Mouse (Mus musculus) heart, postnatal 0 days (tissue): ENCODE data around the gene Trem2.

Source experiments
- CTCF ChIP-seq: IDR thresholded peaks from 2 replicates; pipeline ENCODE4 v1.5.1; 2016; ENCODE audit warnings: antibody characterized with exemption, control low read depth, low read depth
- EP300 ChIP-seq: IDR thresholded peaks from 2 replicates; pipeline ENCODE4 v1.6.1; 2016; ENCODE audit warnings: antibody characterized with exemption, low read depth

DNA sequence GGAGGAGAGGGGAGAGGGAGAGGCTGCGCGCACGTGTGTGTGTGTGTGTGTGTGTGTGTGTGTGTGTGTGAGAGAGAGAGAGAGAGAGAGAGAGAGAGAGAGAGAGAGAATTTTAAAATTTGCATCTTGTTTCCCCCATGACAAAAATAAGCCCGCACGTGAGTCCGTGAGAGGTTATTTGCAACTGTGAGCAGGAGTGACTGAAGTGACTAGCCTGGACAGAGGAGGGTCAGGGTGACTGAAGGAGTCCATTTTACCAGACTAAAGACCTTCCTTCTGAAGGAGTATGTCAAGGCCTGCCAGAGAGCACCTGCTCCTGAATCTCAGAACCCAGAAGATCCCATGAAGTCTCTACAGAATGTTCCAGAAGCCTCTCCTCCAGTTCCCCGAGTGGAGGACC lies 46.4 kb upstream of the Trem2 start:
- TF ChIP-seq CTCF (no peak), EP300 (no peak)
